Mouse (Mus musculus) naive thymus-derived CD4-positive, alpha-beta T cell, adult 2 months (primary cell): ENCODE measurements around the gene Ttc27.
"Not testable (repeated sequence)": the region's sequence is repeated elsewhere in the genome, so short reads cannot be mapped to it uniquely, and the experiment has no call there.

Source experiments
- DNase-seq: peaks from one replicate; pipeline ENCODE4 v3.0.0-alpha.2; 2011; ENCODE audit warnings: low read depth

Ttc27 gene

GRCm38 (mm10) chr17:74717618-74718151 is at the start of gene Ttc27:
Ttc27 (plus strand) TSS chr17:74717732.
- DNase-seq = peak; percentile 98

DNA sequence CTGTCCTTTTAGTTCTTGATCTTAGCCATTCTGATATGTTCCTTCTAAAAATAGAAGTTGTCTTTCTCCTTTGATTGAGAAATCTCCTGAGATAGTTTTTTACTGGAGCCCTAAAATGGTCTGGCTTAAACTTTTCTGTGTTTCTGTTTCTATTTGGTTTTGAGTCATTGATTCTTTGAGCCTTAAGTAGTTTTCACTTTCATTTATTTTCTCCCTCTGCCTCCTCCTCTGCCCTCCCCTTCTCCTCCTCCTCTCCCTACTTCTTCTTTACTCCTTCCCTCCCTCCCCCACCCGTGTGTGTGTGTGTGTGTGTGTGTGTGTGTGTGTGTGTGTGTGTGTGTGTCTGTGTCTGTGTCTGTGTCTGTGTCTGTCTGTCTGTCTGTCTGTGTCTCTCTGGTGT is 49.5 kb upstream of the Ttc27 start:
- DNase-seq = no peak

- no peak for DNase-seq
Measured at GRCm38 (mm10) chr17:74670031-74670430, 47.5 kb upstream of the Ttc27 start.

- no peak for DNase-seq
Measured at GRCm38 (mm10) chr17:74672446-74672845, 45.1 kb upstream of the Ttc27 start.

GRCm38 (mm10) chr17:74673251-74673650 is 44.3 kb upstream of the Ttc27 start:
- DNase-seq = peak; percentile 73

DNA sequence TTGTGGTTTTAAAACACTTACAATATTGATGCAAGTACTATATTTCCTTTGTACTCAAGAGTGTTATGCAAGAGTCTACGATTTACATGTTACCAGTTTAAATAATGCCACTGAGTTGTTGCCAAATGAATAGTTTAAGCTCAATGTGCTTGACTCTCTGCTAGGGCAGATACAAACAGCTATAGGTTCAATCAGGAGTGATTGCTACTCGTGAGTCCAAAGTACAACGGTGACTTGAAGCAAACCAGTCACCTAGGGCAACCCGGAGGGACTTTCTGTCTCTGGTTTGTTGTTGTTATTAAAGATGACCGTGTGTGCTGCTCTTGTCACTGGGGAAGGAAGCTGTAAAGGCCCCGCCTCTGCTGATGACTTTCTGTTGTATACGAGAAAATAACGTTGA is 39.5 kb upstream of the Ttc27 start:
- DNase-seq = no peak

GRCm38 (mm10) chr17:74684927-74685326 is 32.6 kb upstream of the Ttc27 start:
- DNase-seq = no peak

GRCm38 (mm10) chr17:74688555-74688954 is 29.0 kb upstream of the Ttc27 start:
- no peak for DNase-seq

- DNase-seq = no peak
Measured at GRCm38 (mm10) chr17:74689406-74689805, 28.1 kb upstream of the Ttc27 start.

- not testable (repeated sequence) for DNase-seq
Measured at GRCm38 (mm10) chr17:74701661-74702060, 15.9 kb upstream of the Ttc27 start.

DNA sequence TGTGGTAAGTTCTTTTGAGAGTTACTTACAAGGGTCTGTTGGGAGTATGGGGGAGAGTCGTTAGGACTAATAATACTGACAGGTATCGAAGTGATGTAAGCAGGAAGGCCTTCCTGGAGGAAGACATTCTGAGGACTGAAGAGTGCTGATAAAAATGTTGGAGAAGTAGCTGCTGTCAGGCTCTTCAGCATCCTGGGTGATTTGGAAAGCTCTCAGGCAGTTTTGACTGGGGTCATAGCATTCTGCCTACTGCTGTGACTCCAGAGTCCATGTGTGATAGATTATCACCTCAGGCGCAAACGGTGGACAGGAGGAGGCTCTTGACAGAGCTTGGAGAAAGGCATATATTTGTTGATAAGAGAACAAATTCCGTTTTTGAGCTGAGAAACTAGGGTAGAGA is 12.1 kb upstream of the Ttc27 start:
- DNase-seq = no peak

DNA sequence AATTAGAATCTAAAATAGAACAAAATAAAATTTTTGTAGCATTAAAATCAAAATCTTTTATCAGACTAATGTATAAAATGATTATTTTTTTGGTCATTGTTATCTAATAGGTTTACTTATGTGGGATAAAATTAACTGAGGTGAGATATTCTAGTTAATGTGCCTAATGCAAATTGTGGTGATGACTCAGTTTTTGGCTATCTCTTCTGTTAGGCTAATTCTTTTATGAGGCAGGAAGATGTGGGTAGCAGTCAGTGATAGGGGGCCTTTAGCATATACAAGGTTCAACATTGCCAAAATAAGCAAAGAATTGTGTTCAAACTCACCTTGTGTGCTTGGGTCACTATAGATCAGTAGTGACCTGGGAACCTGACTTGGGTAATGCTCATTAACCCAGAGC is 10.9 kb upstream of the Ttc27 start:
- DNase-seq = no peak

DNA sequence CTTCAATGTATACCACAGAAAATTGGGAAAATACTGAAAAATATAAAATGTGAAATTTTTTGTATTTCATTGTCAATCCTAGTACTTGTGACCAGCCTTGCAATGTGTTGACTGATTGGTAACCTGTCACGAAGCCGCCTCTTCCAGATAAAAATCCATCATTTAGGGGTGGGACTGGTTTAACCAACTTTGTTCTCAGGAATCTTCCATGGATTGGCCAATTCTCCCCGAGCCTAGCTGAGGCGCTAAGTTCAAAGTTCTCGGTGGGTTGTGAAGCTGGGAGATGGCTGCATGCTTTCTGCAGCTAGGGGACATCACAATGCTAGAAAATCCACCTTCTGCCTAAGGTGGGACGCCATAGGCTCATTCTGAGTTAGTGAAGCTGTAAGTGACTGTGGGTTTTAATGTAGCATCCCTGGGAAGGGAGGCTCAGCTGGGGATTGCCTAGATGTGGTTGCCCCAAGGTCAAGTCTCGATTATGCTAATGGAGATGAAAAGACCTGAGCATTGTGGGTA is 9.8 kb upstream of the Ttc27 start:
- no peak for DNase-seq

DNA sequence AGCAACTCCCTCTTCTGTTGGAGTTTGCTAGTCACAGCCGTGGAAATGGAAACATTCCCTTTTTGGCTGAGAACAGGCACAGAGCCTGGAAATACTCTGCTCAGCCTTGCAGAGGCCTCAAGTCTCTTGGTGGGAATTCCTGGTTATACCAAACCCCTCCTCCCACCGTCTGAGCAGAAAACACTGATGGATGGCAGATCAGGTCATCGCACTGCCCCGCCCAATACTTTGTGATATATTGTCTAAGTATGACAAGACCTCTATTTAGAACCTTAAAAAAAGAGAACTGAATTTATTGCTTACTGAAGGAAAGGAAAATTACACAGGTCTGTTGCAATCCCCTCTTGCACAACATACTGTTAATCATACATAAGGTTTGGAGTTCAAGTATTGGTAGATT is 6.8 kb upstream of the Ttc27 start:
- DNase-seq = no peak

- no peak for DNase-seq
Measured at GRCm38 (mm10) chr17:74711627-74712026, 5.9 kb upstream of the Ttc27 start.

- no peak for DNase-seq
Measured at GRCm38 (mm10) chr17:74715128-74715527, 2.4 kb upstream of the Ttc27 start.

DNA sequence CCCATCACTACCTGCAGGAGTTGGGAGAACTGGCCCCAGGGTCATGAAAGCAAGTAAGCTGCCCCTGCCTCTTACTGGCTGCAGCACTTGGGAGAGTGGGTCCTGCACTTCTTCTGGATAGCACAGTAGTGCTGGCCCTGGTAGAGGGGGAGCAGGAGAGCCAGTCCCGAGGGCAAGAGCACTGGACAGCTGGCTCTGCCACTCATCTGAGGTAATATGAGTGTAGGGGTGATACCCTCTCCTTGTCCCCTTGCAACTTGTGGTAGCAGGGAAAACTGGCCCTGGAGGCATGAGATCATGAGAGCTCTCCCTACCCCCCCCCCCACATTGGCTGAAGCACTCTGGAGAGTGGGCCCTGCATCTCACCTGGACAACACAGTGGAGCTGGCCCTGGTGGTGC is 1.8 kb upstream of the Ttc27 start:
- DNase-seq = no peak

DNA sequence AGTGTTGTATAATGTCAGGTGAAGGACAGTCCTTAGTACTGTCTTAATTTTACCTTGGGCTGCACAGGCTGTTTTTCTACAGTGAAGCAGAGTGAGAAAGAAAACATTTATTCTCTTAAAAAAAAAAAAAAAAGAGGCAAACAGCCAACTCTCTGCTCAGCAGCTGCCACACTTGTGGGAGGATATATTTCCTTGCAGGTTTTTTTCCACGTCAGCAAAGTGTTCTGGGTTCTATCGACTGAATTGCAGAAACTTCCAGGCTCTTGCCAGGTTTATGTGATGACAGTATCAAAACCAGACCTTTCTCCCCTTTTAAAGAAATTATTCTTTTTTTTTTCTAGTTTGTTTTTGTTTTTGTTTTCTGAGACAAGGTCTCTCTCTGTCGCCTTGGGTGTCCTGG is 889 bp upstream of the Ttc27 start:
- no peak for DNase-seq

DNA sequence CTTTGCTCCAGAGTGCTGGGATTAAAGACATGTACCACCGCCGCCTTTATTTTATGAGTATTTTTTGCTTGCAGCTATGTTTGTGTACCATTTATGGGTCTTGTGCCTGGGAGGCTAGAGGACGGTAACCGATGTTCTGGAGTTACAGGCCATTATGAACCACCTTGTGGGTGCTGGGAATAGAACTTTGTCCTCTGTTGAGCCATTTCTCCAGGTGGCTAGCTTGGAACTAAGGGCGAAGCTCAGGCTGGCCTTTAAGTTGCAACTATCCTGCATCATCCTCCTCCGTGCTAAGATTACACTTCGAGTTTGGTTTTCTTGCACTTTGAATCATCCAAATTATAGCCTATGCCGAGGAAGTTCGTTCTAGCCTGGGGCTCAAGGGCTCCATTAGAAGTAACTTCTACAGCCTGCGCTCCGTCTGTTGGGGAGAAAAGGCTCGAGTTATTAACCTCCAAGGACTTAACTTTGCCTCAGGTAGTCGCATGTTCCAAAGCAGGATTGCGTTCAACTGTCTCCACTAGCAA is 378 bp upstream of the Ttc27 start:
- DNase-seq = no peak

GRCm38 (mm10) chr17:74732872-74733271 is 15.3 kb downstream of the Ttc27 start:
- DNase-seq = peak; percentile 50

DNA sequence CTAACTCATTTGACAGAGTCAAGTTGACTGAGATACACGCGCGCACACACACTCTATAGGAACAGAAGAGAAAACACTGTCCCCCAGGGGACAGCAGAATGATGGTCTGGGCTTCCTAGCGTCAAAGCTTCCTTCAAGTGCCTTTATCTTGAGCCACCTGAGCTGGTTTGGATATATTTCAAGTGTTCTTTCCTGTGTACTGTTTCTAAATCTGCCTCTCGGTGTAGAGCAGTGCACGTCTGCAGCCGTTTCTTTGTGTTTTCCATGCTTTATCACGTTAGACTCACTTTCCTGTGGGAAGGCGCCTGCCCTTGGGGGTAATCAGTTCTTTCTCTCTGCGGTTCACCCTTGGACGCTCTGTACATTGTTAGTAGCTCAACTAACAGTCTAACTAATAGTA is 17.9 kb downstream of the Ttc27 start:
- DNase-seq = no peak

- no peak for DNase-seq
Measured at GRCm38 (mm10) chr17:74749659-74750058, 32.1 kb downstream of the Ttc27 start.

DNA sequence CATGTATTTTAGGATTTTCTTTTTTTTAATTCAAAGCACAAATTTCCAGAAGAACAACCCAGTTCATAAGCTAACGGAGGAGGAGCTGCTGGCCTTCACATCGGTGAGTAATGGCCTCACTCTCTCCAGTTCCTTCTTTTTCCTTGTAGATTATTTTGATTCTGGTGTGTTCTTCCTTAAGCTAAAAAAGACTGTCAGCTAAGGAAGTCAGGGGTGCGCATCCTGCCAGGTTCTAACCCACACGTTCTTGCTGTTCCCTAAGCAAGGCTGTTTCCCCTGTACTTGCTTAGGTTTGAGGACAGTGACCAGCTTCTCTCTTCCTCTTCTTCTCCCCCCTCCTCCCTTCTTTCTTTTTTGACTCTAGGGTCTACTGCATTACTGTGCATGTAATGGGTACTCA is 33.5 kb downstream of the Ttc27 start:
- no peak for DNase-seq

GRCm38 (mm10) chr17:74752906-74753627 is 35.5 kb downstream of the Ttc27 start:
- peak; percentile 53 for DNase-seq
